Mouse (Mus musculus): ENCODE measurements at regions not wholly inside any gene's neighbourhood (a gene's known extent, or its start where the extent isn't known, plus 50 kb on each side); places are given as distances from the start of the nearest gene placed in this dataset.

DNA sequence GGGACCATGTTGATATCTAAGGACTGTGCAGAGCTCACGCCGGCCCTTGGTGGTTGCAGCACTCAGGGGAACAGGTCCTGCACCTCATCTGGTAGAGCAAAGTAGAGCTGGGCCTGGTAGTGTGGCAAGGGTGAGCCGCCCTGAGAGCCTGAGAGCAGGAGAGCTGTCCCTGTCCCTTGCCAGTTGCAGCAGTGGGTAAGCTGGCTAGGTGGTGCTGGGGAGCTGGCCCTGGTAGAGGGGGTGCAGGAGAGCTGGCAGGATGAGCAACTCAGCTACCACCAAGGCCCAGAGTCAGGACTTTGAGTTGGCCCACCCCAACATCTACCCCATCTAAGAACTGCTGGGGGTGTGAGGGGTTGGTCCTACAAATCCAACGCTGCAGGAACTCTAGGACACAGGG, 52.1 kb upstream of the Csf1 start:
- Histone ChIP-seq H3K27me3 (no peaks in the 10 kb centered on the region), H3K36me3 (no peaks in the 10 kb centered on the region), H3K4me1 (peaks cover 24% of the 10 kb centered on the region), H3K4me3 (no peak overlapping the region), H3K27ac (no peak overlapping the region), H3K4me2 (no peak overlapping the region), H3K9me3 (no peaks in the 10 kb centered on the region), H3K9ac (no peak overlapping the region)
- no peak for ATAC-seq (ENCODE audit: borderline replicate concordance, extremely low read depth, low FRiP score, low TSS enrichment)
- WGBS, result 81% methylated on average over 4 of the region's 4 CpGs

GRCm38 (mm10) chr3:107810452-107811050, 50.3 kb upstream of the Csf1 start:
- ATAC-seq (ENCODE audit: borderline replicate concordance, extremely low read depth, low FRiP score, low TSS enrichment), result no peak
- Histone ChIP-seq H3K9ac (no peak overlapping the region), H3K4me1 (peaks cover 27% of the 10 kb centered on the region), H3K36me3 (no peaks in the 10 kb centered on the region), H3K9me3 (no peaks in the 10 kb centered on the region), H3K27me3 (no peaks in the 10 kb centered on the region), H3K4me3 (no peak overlapping the region), H3K27ac (no peak overlapping the region), H3K4me2 (no peak overlapping the region)
- WGBS, result 71% methylated on average over 9 of the region's 9 CpGs

Measured in lung, embryonic 15.5 days (tissue).